Mouse (Mus musculus) lung, postnatal 0 days (tissue): Measurements from ENCODE around the gene Clic1.

Experiments
- CTCF ChIP-seq: IDR thresholded peaks from 2 replicates; pipeline ENCODE4 v1.5.1; 2016; ENCODE audit warnings: antibody characterized with exemption, mild to moderate bottlenecking
- EP300 ChIP-seq: IDR thresholded peaks from 2 replicates; pipeline ENCODE4 v1.6.1; 2016; ENCODE audit warnings: antibody characterized with exemption, mild to moderate bottlenecking, control low read depth

DNA sequence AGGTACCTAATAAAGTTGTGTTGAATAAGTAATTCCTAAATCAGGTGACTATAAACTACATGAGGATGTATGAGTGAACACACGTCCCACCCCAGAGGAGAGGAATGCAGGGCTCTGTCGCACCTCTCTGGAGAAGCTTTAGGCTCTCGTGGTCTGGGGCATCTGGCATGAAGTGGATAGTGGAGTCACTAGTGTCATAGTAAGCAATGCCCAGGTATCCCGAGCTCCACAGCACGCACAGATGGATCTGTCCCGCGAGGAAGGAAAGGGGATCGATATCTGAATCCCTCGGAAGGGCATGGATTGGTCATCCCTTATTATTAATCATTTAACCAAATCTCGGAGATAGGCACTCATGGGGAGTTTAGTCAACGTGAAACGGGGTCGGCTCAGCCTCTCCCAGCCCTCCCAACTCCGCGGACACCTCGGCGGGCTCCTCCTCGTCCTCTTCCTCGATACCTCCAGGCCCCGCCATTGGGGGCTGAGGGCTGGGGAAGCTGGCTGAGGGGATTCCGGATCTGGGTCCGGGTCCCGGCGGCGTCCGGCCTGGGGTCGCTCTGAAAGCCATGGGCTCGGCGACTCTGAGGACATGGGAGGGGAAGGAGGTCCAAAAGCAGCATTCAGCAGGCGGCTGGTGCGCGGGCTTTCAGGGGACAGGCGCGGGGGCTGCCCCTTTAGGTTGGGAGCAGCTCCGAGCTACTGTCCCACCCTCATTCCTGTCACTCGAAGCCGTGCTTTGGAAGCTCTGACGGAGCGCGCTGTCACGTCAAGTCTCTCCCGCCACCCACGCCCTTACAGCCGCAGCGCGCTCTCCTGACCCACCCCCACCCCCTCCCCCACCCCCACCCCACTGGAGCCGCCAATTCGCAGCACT lies 3.7 kb upstream of the Clic1 start:
- no peak for TF ChIP-seq CTCF
- TF ChIP-seq EP300: no peak
